Mouse (Mus musculus): ENCODE measurements around the gene Mettl6. TPM values are rescaled to one million over a fixed set of nuclear protein-coding genes. Genes with fewer than 3 reads are reported as not detected.

Mettl6 gene
- polyA plus RNA-seq, 1 experiment from 2014 or later, result 47.3 TPM

GRCm38 (mm10) chr14:31519165-31519564, 24.3 kb upstream of the Mettl6 start:
- Histone ChIP-seq H3K9ac (ENCODE audit: low read length) (no peak overlapping the region), H3K27me3 (ENCODE audit: control insufficient read depth, insufficient read depth, low read length) (no peaks in the 10 kb centered on the region), H3K27ac (ENCODE audit: low read length) (no peak overlapping the region), H3K9me3 (replicated peaks; ENCODE audit: control insufficient read depth, low read length) (0 out of 2 replicates have a peak, but pooled peaks cover under 1% of the 10 kb centered on the region), H3K36me3 (ENCODE audit: control insufficient read depth, insufficient read depth) (0 out of 2 replicates have a peak, but pooled peaks cover 2% of the 10 kb centered on the region), H3K4me3 (ENCODE audit: low read length) (no peak overlapping the region), H3K4me2 (ENCODE audit: low read depth, low read length) (no peak overlapping the region), H3K4me1 (ENCODE audit: control insufficient read depth, insufficient read depth, low read length) (no peaks in the 10 kb centered on the region)
- 21% methylated on average over 3 of the region's 3 CpGs for WGBS
- ATAC-seq (replicated peaks; ENCODE audit: extremely low read depth, insufficient read depth, low FRiP score), result no peak; the same call in 1 of the 2 replicates

GRCm38 (mm10) chr14:31515895-31516294, 21.1 kb upstream of the Mettl6 start:
- ATAC-seq (replicated peaks; ENCODE audit: extremely low read depth, insufficient read depth, low FRiP score), result no peak
- Histone ChIP-seq H3K4me3 (ENCODE audit: low read length) (no peak overlapping the region), H3K27me3 (ENCODE audit: control insufficient read depth, insufficient read depth, low read length) (no peaks in the 10 kb centered on the region), H3K4me1 (ENCODE audit: control insufficient read depth, insufficient read depth, low read length) (no peaks in the 10 kb centered on the region), H3K9ac (ENCODE audit: low read length) (no peak overlapping the region), H3K36me3 (ENCODE audit: control insufficient read depth, insufficient read depth) (no peaks in the 10 kb centered on the region), H3K4me2 (ENCODE audit: low read depth, low read length) (no peak overlapping the region), H3K9me3 (replicated peaks; ENCODE audit: control insufficient read depth, low read length) (0 out of 2 replicates have a peak, but pooled peaks cover 2% of the 10 kb centered on the region), H3K27ac (ENCODE audit: low read length) (no peak overlapping the region)
- WGBS, result 88% methylated on average over 2 of the region's 2 CpGs

DNA sequence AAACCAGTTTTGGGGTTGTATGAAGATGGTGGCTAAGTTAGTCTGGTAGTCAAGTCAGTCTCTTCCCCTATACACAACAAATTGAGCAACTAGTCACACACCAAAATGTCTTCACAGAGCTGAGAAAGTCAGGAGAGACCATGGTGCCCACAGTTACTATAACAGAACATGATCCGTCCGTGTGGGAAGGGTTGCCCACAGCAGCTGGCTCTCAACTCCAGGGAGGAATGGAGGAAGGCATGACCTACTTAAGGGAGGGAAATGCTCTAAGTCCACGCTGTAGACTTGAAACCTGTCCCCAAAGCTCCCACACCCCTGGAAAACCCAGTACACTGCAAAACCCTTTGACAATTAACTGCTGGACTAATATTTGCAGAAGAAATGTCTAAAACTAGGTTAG, 15.5 kb upstream of the Mettl6 start:
- WGBS, result 89% methylated on average over 3 of the region's 3 CpGs
- H3K4me1 ChIP-seq (ENCODE audit: control insufficient read depth, insufficient read depth, low read length), result no peaks in the 10 kb centered on the region; the same call in 1 of the 2 replicates
- H3K4me2 ChIP-seq (ENCODE audit: low read depth, low read length), result no peak overlapping the region
- H3K27me3 ChIP-seq (ENCODE audit: control insufficient read depth, insufficient read depth, low read length), result no peaks in the 10 kb centered on the region
- ATAC-seq (replicated peaks; ENCODE audit: extremely low read depth, insufficient read depth, low FRiP score), result no peak
- no peak overlapping the region for H3K4me3 ChIP-seq (ENCODE audit: low read length)
- peaks cover 34% of the 10 kb centered on the region for H3K36me3 ChIP-seq (ENCODE audit: control insufficient read depth, insufficient read depth)
- H3K9ac ChIP-seq (ENCODE audit: low read length), result no peak overlapping the region
- no peak overlapping the region for H3K27ac ChIP-seq (ENCODE audit: low read length)
- 0 out of 2 replicates have a peak, but pooled peaks cover 2% of the 10 kb centered on the region for H3K9me3 ChIP-seq (replicated peaks; ENCODE audit: control insufficient read depth, low read length)

DNA sequence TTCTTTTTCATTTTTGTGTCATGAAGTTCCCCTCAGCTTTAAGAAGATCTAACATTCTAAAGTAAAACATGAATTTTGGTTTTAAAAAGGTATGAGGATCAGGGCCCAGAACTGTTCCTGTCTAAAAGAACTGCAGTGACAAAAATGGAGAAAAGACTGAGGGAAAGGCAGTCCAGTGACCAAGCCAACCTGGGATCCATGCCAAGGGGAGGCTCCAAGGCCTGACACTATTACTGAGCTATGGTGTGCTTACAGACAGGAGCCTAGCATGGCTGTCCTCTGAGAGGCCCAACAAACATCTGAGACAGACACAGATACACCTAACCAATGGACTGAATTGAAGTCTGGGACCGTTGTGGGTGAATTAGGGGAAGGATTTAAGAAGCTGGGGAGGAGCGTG, 15.1 kb upstream of the Mettl6 start:
- Histone ChIP-seq H3K27ac (ENCODE audit: low read length) (no peak overlapping the region), H3K27me3 (ENCODE audit: control insufficient read depth, insufficient read depth, low read length) (no peaks in the 10 kb centered on the region), H3K36me3 (ENCODE audit: control insufficient read depth, insufficient read depth) (peaks cover 38% of the 10 kb centered on the region), H3K4me1 (ENCODE audit: control insufficient read depth, insufficient read depth, low read length) (no peaks in the 10 kb centered on the region; the same call in 1 of the 2 replicates), H3K4me2 (ENCODE audit: low read depth, low read length) (no peak overlapping the region), H3K4me3 (ENCODE audit: low read length) (no peak overlapping the region), H3K9ac (ENCODE audit: low read length) (no peak overlapping the region), H3K9me3 (replicated peaks; ENCODE audit: control insufficient read depth, low read length) (0 out of 2 replicates have a peak, but pooled peaks cover 2% of the 10 kb centered on the region)
- WGBS, result 98% methylated on average over 2 of the region's 2 CpGs
- no peak for ATAC-seq (replicated peaks; ENCODE audit: extremely low read depth, insufficient read depth, low FRiP score)

DNA sequence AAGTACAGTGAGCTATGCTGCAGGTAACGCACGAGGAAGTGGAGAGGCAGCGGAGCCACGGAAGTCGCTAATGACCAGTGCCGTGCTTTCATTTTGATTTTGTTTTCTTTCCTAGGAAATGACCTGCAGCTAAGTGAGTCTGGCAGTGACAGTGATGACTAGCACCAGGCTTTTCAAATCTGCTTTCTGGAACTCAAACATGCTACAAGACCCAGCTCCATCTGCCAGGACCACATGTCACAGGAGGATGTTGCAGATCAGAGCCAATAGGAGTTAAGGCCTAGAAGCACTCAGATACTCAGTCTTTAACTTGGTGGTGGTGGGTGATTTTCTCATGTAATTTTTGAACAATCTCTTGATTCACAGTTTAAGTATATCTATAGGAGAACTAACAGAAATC, 11.6 kb upstream of the Mettl6 start:
- no peaks in the 10 kb centered on the region for H3K27me3 ChIP-seq (ENCODE audit: control insufficient read depth, insufficient read depth, low read length)
- no peaks in the 10 kb centered on the region for H3K9me3 ChIP-seq (replicated peaks; ENCODE audit: control insufficient read depth, low read length)
- no peak overlapping the region for H3K4me2 ChIP-seq (ENCODE audit: low read depth, low read length)
- no peak overlapping the region for H3K4me3 ChIP-seq (ENCODE audit: low read length)
- H3K36me3 ChIP-seq (ENCODE audit: control insufficient read depth, insufficient read depth), result peaks cover 67% of the 10 kb centered on the region
- no peak overlapping the region for H3K27ac ChIP-seq (ENCODE audit: low read length)
- peaks cover 3% of the 10 kb centered on the region; the same call in 1 of the 2 replicates for H3K4me1 ChIP-seq (ENCODE audit: control insufficient read depth, insufficient read depth, low read length)
- no peak for ATAC-seq (replicated peaks; ENCODE audit: extremely low read depth, insufficient read depth, low FRiP score)
- H3K9ac ChIP-seq (ENCODE audit: low read length), result no peak overlapping the region
- 92% methylated on average over 6 of the region's 6 CpGs for WGBS

- no peak for ATAC-seq (replicated peaks; ENCODE audit: extremely low read depth, insufficient read depth, low FRiP score)
- 86% methylated on average over 13 of the region's 13 CpGs for WGBS
- Histone ChIP-seq H3K4me2 (ENCODE audit: low read depth, low read length) (no peak overlapping the region), H3K27ac (ENCODE audit: low read length) (no peak overlapping the region), H3K9me3 (replicated peaks; ENCODE audit: control insufficient read depth, low read length) (no peaks in the 10 kb centered on the region), H3K27me3 (ENCODE audit: control insufficient read depth, insufficient read depth, low read length) (no peaks in the 10 kb centered on the region), H3K9ac (ENCODE audit: low read length) (no peak overlapping the region), H3K4me1 (ENCODE audit: control insufficient read depth, insufficient read depth, low read length) (0 out of 2 replicates have a peak, but pooled peaks cover 3% of the 10 kb centered on the region), H3K4me3 (ENCODE audit: low read length) (no peak overlapping the region), H3K36me3 (ENCODE audit: control insufficient read depth, insufficient read depth) (peaks cover 72% of the 10 kb centered on the region)
Measured at GRCm38 (mm10) chr14:31503406-31503805, 8.6 kb upstream of the Mettl6 start.

GRCm38 (mm10) chr14:31499526-31499925, 4.7 kb upstream of the Mettl6 start:
- Histone ChIP-seq H3K4me2 (ENCODE audit: low read depth, low read length) (no peak overlapping the region), H3K4me3 (ENCODE audit: low read length) (no peak overlapping the region), H3K36me3 (ENCODE audit: control insufficient read depth, insufficient read depth) (peaks cover 38% of the 10 kb centered on the region), H3K9ac (ENCODE audit: low read length) (no peak overlapping the region), H3K27ac (ENCODE audit: low read length) (no peak overlapping the region), H3K4me1 (ENCODE audit: control insufficient read depth, insufficient read depth, low read length) (peaks cover 23% of the 10 kb centered on the region), H3K27me3 (ENCODE audit: control insufficient read depth, insufficient read depth, low read length) (no peaks in the 10 kb centered on the region), H3K9me3 (replicated peaks; ENCODE audit: control insufficient read depth, low read length) (no peaks in the 10 kb centered on the region)
- ATAC-seq (replicated peaks; ENCODE audit: extremely low read depth, insufficient read depth, low FRiP score), result no peak
- WGBS, result 87% methylated on average over 1 of the region's 1 CpGs

DNA sequence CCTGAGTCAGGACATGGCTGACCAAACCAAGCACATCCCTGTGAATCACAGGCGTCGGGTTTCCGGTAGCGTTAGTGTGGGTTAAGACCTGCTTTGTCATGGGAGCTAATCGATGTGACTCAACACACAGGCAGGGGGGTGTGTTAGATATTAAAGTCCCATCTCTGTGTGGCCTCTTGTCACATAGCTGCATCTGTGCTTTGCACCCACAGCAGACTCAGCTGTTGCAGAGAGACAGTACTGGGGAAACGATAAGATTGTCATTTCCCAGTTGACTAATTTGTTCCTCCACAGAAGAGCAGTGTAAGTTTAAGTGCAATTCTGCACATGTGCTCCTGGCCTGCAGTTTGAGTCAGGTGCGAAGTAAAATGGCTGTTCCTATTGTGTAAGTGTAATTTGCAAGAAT, 1.4 kb upstream of the Mettl6 start:
- Histone ChIP-seq H3K27ac (ENCODE audit: low read length) (no peak overlapping the region), H3K9ac (ENCODE audit: low read length) (peak overlapping the region; percentile 95), H3K27me3 (ENCODE audit: control insufficient read depth, insufficient read depth, low read length) (no peaks in the 10 kb centered on the region), H3K4me3 (ENCODE audit: low read length) (peak overlapping the region; percentile 97), H3K4me2 (ENCODE audit: low read depth, low read length) (peak overlapping the region; percentile 69), H3K36me3 (ENCODE audit: control insufficient read depth, insufficient read depth) (peaks cover 22% of the 10 kb centered on the region), H3K4me1 (ENCODE audit: control insufficient read depth, insufficient read depth, low read length) (peaks cover 32% of the 10 kb centered on the region), H3K9me3 (replicated peaks; ENCODE audit: control insufficient read depth, low read length) (no peaks in the 10 kb centered on the region)
- WGBS, result 41% methylated on average over 7 of the region's 7 CpGs
- no peak for ATAC-seq (replicated peaks; ENCODE audit: extremely low read depth, insufficient read depth, low FRiP score)

- Histone ChIP-seq H3K4me3 (ENCODE audit: low read length) (peak overlapping the region; percentile 97), H3K4me2 (ENCODE audit: low read depth, low read length) (peak overlapping the region; percentile 69), H3K27me3 (ENCODE audit: control insufficient read depth, insufficient read depth, low read length) (no peaks in the 10 kb centered on the region), H3K27ac (ENCODE audit: low read length) (peak overlapping the region; percentile 93), H3K9me3 (replicated peaks; ENCODE audit: control insufficient read depth, low read length) (no peaks in the 10 kb centered on the region), H3K4me1 (ENCODE audit: control insufficient read depth, insufficient read depth, low read length) (peaks cover 32% of the 10 kb centered on the region), H3K36me3 (ENCODE audit: control insufficient read depth, insufficient read depth) (peaks cover 17% of the 10 kb centered on the region), H3K9ac (ENCODE audit: low read length) (peak overlapping the region; percentile 95)
- under 1% methylated on average over 8 of the region's 8 CpGs for WGBS
- ATAC-seq (replicated peaks; ENCODE audit: extremely low read depth, insufficient read depth, low FRiP score), result no peak
Measured at GRCm38 (mm10) chr14:31495538-31495937, 698 bp upstream of the Mettl6 start.

Data from heart, embryonic 16.5 days (tissue).